In genomic region chr12:69879172-69879665, GRCm38 (mm10) we compare ENCODE assay signal across 8 mouse cellular contexts. TPM values are rescaled to one million over a fixed set of nuclear protein-coding genes. Genes with fewer than 3 reads are reported as not detected.
DNase-seq lines count a peak whose midpoint lies in the region; ATAC-seq and TF ChIP-seq lines count a peak whose summit lies in the region.

No protein-coding gene starts in this region.

- no peak overlapping the region for H3K4me2 ChIP-seq in midbrain, embryonic 11.5 days
- H3K4me2 ChIP-seq in midbrain, embryonic 15.5 days: no peak overlapping the region
- H3K4me2 ChIP-seq in forebrain, postnatal 0 days (ENCODE audit: low read depth): no peak overlapping the region
- no peak overlapping the region for H3K4me2 ChIP-seq in liver, embryonic 13.5 days

- intact Hi-C loops in heart, postnatal 10 days (cut with DNase I): no loop called here

- 6% methylated on average over 4 of the region's 4 CpGs for WGBS in midbrain, embryonic 11.5 days
- 9% methylated on average over 4 of the region's 4 CpGs for WGBS in midbrain, embryonic 15.5 days
- WGBS in forebrain, postnatal 0 days: 19% methylated on average over 4 of the region's 4 CpGs
- 42% methylated on average over 4 of the region's 4 CpGs for WGBS in liver, embryonic 13.5 days (ENCODE audit: insufficient replicate concordance)

- DNase-seq in midbrain, embryonic 11.5 days (ENCODE audit: low spot score, missing footprints): peak; percentile 87
- DNase-seq in forebrain, postnatal 0 days: no peak
- DNase-seq in liver, embryonic 13.5 days: no peak
- peak; percentile 41 for DNase-seq in yolk sac, embryonic 10.5 days (ENCODE audit: low spot score)
- no peak for DNase-seq in frontal cortex, postnatal 14 days (ENCODE audit: low spot score in 2 of 2)
- DNase-seq in heart, postnatal 10 days: no peak

- no peaks in the 10 kb centered on the region for H3K36me3 ChIP-seq in midbrain, embryonic 11.5 days (ENCODE audit: control insufficient read depth, insufficient read depth, low read length)
- H3K36me3 ChIP-seq in midbrain, embryonic 15.5 days (replicated peaks): no peaks in the 10 kb centered on the region
- H3K36me3 ChIP-seq in forebrain, postnatal 0 days (ENCODE audit: insufficient read depth): no peaks in the 10 kb centered on the region
- H3K36me3 ChIP-seq in liver, embryonic 13.5 days: peaks cover 6% of the 10 kb centered on the region

- TF ChIP-seq CTCF in forebrain, postnatal 0 days (IDR thresholded peaks at IDR 0.05; ENCODE audit: low read depth): no peak

- no peak overlapping the region for H3K27ac ChIP-seq in midbrain, embryonic 11.5 days (ENCODE audit: low read depth, low read length)
- no peak overlapping the region for H3K27ac ChIP-seq in midbrain, embryonic 15.5 days
- H3K27ac ChIP-seq in forebrain, postnatal 0 days (ENCODE audit: low read depth, low read length): no peak overlapping the region
- H3K27ac ChIP-seq in liver, embryonic 13.5 days: no peak overlapping the region; the same call in 1 of the 2 replicates

- no peaks in the 10 kb centered on the region for H3K9me3 ChIP-seq in midbrain, embryonic 11.5 days (ENCODE audit: control insufficient read depth, low read length)
- no peaks in the 10 kb centered on the region for H3K9me3 ChIP-seq in midbrain, embryonic 15.5 days
- H3K9me3 ChIP-seq in forebrain, postnatal 0 days (ENCODE audit: low read length): no peaks in the 10 kb centered on the region
- no peaks in the 10 kb centered on the region for H3K9me3 ChIP-seq in liver, embryonic 13.5 days (replicated peaks)

- peaks cover 9% of the 10 kb centered on the region for H3K4me1 ChIP-seq in midbrain, embryonic 11.5 days (ENCODE audit: control insufficient read depth, insufficient read depth, low read length)
- peaks cover 12% of the 10 kb centered on the region for H3K4me1 ChIP-seq in midbrain, embryonic 15.5 days
- no peaks in the 10 kb centered on the region; the same call in 1 of the 2 replicates for H3K4me1 ChIP-seq in forebrain, postnatal 0 days (ENCODE audit: insufficient read depth)
- peaks cover 51% of the 10 kb centered on the region for H3K4me1 ChIP-seq in liver, embryonic 13.5 days (replicated peaks)

- H3K9ac ChIP-seq in midbrain, embryonic 11.5 days (ENCODE audit: low read length): no peak overlapping the region
- H3K9ac ChIP-seq in midbrain, embryonic 15.5 days: no peak overlapping the region
- H3K9ac ChIP-seq in forebrain, postnatal 0 days: no peak overlapping the region
- peak overlapping the region; percentile 22; the same call in 1 of the 2 replicates for H3K9ac ChIP-seq in liver, embryonic 13.5 days

- H3K27me3 ChIP-seq in midbrain, embryonic 11.5 days (ENCODE audit: control insufficient read depth, insufficient read depth, low read length): no peaks in the 10 kb centered on the region
- H3K27me3 ChIP-seq in midbrain, embryonic 15.5 days (replicated peaks): no peaks in the 10 kb centered on the region
- no peaks in the 10 kb centered on the region for H3K27me3 ChIP-seq in forebrain, postnatal 0 days (ENCODE audit: insufficient read depth, low read length)
- H3K27me3 ChIP-seq in liver, embryonic 13.5 days: no peaks in the 10 kb centered on the region

- ATAC-seq in midbrain, embryonic 11.5 days (ENCODE audit: low FRiP score): peak; percentile 84
- no peak; the same call in 1 of the 2 replicates for ATAC-seq in midbrain, embryonic 15.5 days (replicated peaks)
- ATAC-seq in forebrain, postnatal 0 days: peak; percentile 58
- peak; percentile 51 for ATAC-seq in liver, embryonic 13.5 days (ENCODE audit: low read depth)
- no peak for ATAC-seq in megakaryocyte, adult 5-6 weeks (ENCODE audit: poor library complexity, severe bottlenecking)

- no peak overlapping the region for H3K4me3 ChIP-seq in midbrain, embryonic 11.5 days (ENCODE audit: low read depth, low read length)
- H3K4me3 ChIP-seq in midbrain, embryonic 15.5 days: no peak overlapping the region
- no peak overlapping the region for H3K4me3 ChIP-seq in forebrain, postnatal 0 days (ENCODE audit: low read depth, low read length)
- H3K4me3 ChIP-seq in liver, embryonic 13.5 days (replicated peaks): no peak overlapping the region

RNA-seq across cellular contexts. Expression of gene Atl1, which starts 13.2 kb away (rescaled TPM):
- 57.4 and 63.1 TPM in 2 replicates for polyA plus RNA-seq in midbrain, embryonic 11.5 days (2014; fragmentation: Nextera tagmentation; extraction: Ambion mirVana)
- 144 and 167 TPM in 2 replicates for polyA plus RNA-seq in midbrain, embryonic 15.5 days (2015; fragmentation: Nextera tagmentation; extraction: Ambion mirVana)
- 156 and 163 TPM in 2 replicates for total RNA-seq in forebrain, postnatal 0 days (2014; rRNA removed)
- polyA plus RNA-seq in forebrain, postnatal 0 days (2015; fragmentation: Nextera tagmentation; extraction: Ambion mirVana): 97.6 and 132 TPM in 2 replicates
- 1.4 and 1.5 TPM in 2 replicates for polyA plus RNA-seq in liver, embryonic 13.5 days (2015; fragmentation: Nextera tagmentation; extraction: Ambion mirVana)
- 1 to 10 TPM; 5.7 to 7.8 TPM for total RNA-seq in heart, postnatal 10 days (2021)
- 0.75 and 0.98 TPM in 2 replicates for total RNA-seq in megakaryocyte, adult 5-6 weeks (2015)
- total RNA-seq in megakaryocyte, adult 5-6 weeks (2017): 0.95 and 1.8 TPM in 2 replicates

RNA-seq across cellular contexts. Expression of gene Map4k5, which starts 13.8 kb away (rescaled TPM):
- 27.7 and 32.8 TPM in 2 replicates for polyA plus RNA-seq in midbrain, embryonic 11.5 days (2014; fragmentation: Nextera tagmentation; extraction: Ambion mirVana)
- polyA plus RNA-seq in midbrain, embryonic 15.5 days (2015; fragmentation: Nextera tagmentation; extraction: Ambion mirVana): 28.2 and 31.6 TPM in 2 replicates
- 46.8 and 47.6 TPM in 2 replicates for total RNA-seq in forebrain, postnatal 0 days (2014; rRNA removed)
- polyA plus RNA-seq in forebrain, postnatal 0 days (2015; fragmentation: Nextera tagmentation; extraction: Ambion mirVana): 16.8 and 20.4 TPM in 2 replicates
- polyA plus RNA-seq in liver, embryonic 13.5 days (2015; fragmentation: Nextera tagmentation; extraction: Ambion mirVana): 20.7 and 25.4 TPM in 2 replicates
- 10 to 100 TPM; 38.7 to 40.7 TPM for total RNA-seq in heart, postnatal 10 days (2021)
- total RNA-seq in megakaryocyte, adult 5-6 weeks (2015): 12.4 and 12.9 TPM in 2 replicates
- 14.1 and 18.2 TPM in 2 replicates for total RNA-seq in megakaryocyte, adult 5-6 weeks (2017)

Comparison
In these comparisons a context has a peak if more than half of its experiments do, and no peak if none do; other contexts are left out.
1. ATAC-seq: peak in midbrain, embryonic 11.5 days (single experiment), forebrain, postnatal 0 days (single experiment) and liver, embryonic 13.5 days (single experiment); none in midbrain, embryonic 15.5 days (single experiment) and megakaryocyte, adult 5-6 weeks (single experiment).
2. DNase-seq: peak in midbrain, embryonic 11.5 days (single experiment) and yolk sac, embryonic 10.5 days (single experiment); none in forebrain, postnatal 0 days (single experiment), liver, embryonic 13.5 days (single experiment), frontal cortex, postnatal 14 days (0 of 2) and heart, postnatal 10 days (0 of 2).
3. RNA of gene Atl1, which starts 13.2 kb away (polyA plus RNA-seq): 144 to 167 TPM in midbrain, embryonic 15.5 days, 97.6 to 132 TPM in forebrain, postnatal 0 days and 57.4 to 63.1 TPM in midbrain, embryonic 11.5 days; 1.4 to 1.5 TPM in liver, embryonic 13.5 days; every median in the first group is over 10 times any median in the second.